Mouse (Mus musculus): Measurements from ENCODE around the gene Magoh. TPM values are rescaled to one million over a fixed set of nuclear protein-coding genes. Genes with fewer than 3 reads are reported as not detected.

Gene Magoh
- polyA plus RNA-seq, 1 experiment, result 90.0 TPM

DNA sequence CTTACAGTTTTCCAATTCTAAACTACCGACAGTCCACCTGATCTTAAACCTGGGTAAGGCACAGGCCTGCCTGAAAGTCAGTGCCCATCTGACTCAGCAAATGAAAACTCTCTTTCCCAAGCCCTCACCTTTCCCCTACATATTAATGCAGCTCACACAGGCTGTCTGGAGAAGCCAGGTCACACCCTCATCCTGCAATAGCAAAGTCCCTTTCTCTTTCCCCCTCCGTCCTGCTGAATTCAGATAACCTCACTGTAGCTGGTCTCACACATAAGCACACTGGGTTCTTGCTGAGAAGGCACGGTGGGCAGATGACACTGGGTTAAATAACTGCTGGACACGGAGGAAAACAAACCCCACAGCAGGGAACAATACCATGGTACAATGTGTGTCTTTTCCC, 42.4 kb downstream of the Magoh start:
- no peaks in the 10 kb centered on the region for H3K27me3 ChIP-seq (ENCODE audit: control insufficient read depth, insufficient read depth, insufficient read length)
- H3K4me3 ChIP-seq, result peak overlapping the region; percentile 59
- no peak overlapping the region for H3ac ChIP-seq (ENCODE audit: control insufficient read depth, insufficient read length)
- H3K4me2 ChIP-seq (ENCODE audit: low read depth), result peak overlapping the region; percentile 63
- no peaks in the 10 kb centered on the region for H3K36me3 ChIP-seq (ENCODE audit: control insufficient read depth, insufficient read depth)
- no peaks in the 10 kb centered on the region for H3K79me2 ChIP-seq (ENCODE audit: control insufficient read depth, insufficient read depth)
- TF ChIP-seq TCF3 (IDR thresholded peaks at IDR 0.05; ENCODE audit: insufficient read length, low read depth) (no peak), REST (IDR thresholded peaks at IDR 0.05; ENCODE audit: insufficient read depth, insufficient read length) (no peak), E2F4 (IDR thresholded peaks at IDR 0.05; ENCODE audit: insufficient read depth) (no peak), MAX (IDR thresholded peaks at IDR 0.05; ENCODE audit: low read depth) (no peak), MYOD1 (IDR thresholded peaks at IDR 0.05; ENCODE audit: control insufficient read depth in 1 of 3, insufficient read length in 2 of 3, low read depth in 2 of 3) (no peak), USF1 (IDR thresholded peaks at IDR 0.05; ENCODE audit: low read depth) (no peak)

DNA sequence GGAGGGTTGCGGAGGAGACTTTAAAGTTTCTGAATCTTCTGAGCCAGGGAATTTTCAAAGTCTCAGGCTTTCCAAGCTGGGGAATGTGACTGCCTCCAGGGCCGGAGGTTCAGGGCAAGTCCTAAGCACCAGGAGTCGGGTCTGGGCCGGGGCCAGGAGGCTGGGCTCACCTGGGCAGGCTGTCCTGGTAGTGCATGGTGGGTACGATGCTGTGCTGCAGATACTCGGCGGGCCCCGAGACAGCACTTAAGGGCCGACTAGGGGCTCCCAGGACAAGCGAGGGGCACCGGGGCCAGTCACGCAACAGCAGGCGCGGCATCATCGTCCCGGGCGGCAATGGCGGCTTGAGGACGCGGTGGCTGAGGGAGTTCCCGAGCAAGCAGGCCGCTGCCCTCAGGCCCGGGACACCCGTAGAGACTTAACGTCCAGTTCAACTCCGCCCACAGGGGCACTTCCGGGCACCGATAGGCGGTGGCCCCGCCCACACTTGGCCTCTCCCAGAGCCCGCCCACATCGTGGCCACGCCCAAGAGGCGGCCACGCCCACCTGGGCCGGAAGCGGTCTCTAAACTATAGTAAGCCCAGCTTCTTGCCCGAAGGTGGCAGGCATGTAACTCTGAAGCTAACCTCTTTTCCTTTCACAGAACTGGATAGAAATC, 43.7 kb downstream of the Magoh start, which contains the start of gene Cpt2:
Cpt2 (minus strand) TSS at position 466 of the 658 bp plus-strand sequence.
- Histone ChIP-seq H3ac (ENCODE audit: control insufficient read depth, insufficient read length) (peak within 1 kb of the TSS; percentile 83), H3K27me3 (ENCODE audit: control insufficient read depth, insufficient read depth, insufficient read length) (no peaks in the 10 kb centered on the region), H3K4me3 (peak within 1 kb of the TSS; percentile 59), H3K79me2 (ENCODE audit: control insufficient read depth, insufficient read depth) (no peaks in the 10 kb centered on the region), H3K36me3 (ENCODE audit: control insufficient read depth, insufficient read depth) (no peaks in the 10 kb centered on the region), H3K4me2 (ENCODE audit: low read depth) (peak within 1 kb of the TSS; percentile 72)
- TF ChIP-seq MYOG (IDR thresholded peaks at IDR 0.05; ENCODE audit: control insufficient read depth in 1 of 3, insufficient read depth in 1 of 3, insufficient read length in 2 of 3, low read depth in 2 of 3) (no peak), SRF (IDR thresholded peaks at IDR 0.05; ENCODE audit: control insufficient read depth, insufficient read length, low read depth) (peak; percentile 62), USF1 (IDR thresholded peaks at IDR 0.05; ENCODE audit: low read depth) (no peak), REST (IDR thresholded peaks at IDR 0.05; ENCODE audit: insufficient read depth, insufficient read length) (peak; percentile 20), POLR2A (IDR thresholded peaks at IDR 0.05; ENCODE audit: insufficient read length, low read depth) (peak; percentile 99), MYOD1 (IDR thresholded peaks at IDR 0.05; ENCODE audit: control insufficient read depth in 1 of 3, insufficient read length in 2 of 3, low read depth in 2 of 3) (peak in 1 of 3 experiments; percentile 26), POLR2AphosphoS2 (IDR thresholded peaks at IDR 0.05; ENCODE audit: insufficient read length, low read depth) (peak; percentile 99)

DNA sequence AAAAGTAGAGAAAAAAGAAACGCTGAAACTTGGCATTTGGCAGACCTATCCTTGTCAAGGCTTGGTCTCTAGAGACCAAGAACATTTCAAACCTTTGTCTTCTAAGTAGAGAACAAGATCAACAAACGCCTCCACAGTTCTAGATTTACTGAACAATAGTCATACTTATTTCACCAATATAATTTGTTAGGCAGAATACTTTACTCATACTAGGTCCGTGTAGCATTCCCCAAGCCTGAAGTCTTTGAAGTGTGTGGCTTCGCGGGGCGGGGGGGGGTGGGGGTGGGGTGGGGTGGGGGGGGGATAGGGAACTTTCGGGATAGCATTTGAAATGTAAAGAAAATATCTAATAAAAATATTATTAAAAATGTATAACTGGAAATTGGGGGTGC, 44.2 kb downstream of the Magoh start:
- H3K36me3 ChIP-seq (ENCODE audit: control insufficient read depth, insufficient read depth), result no peaks in the 10 kb centered on the region
- H3K27me3 ChIP-seq (ENCODE audit: control insufficient read depth, insufficient read depth, insufficient read length), result peaks cover 5% of the 10 kb centered on the region
- H3K4me2 ChIP-seq (ENCODE audit: low read depth), result peak overlapping the region; percentile 72
- H3K79me2 ChIP-seq (ENCODE audit: control insufficient read depth, insufficient read depth), result no peaks in the 10 kb centered on the region
- H3ac ChIP-seq (ENCODE audit: control insufficient read depth, insufficient read length), result peak overlapping the region; percentile 83
- TF ChIP-seq REST (IDR thresholded peaks at IDR 0.05; ENCODE audit: insufficient read depth, insufficient read length) (no peak), POLR2A (IDR thresholded peaks at IDR 0.05; ENCODE audit: insufficient read length, low read depth) (no peak), E2F4 (IDR thresholded peaks at IDR 0.05; ENCODE audit: insufficient read depth) (no peak), CEBPB (IDR thresholded peaks at IDR 0.05; ENCODE audit: insufficient read depth, poor library complexity, severe bottlenecking) (no peak), POLR2AphosphoS2 (IDR thresholded peaks at IDR 0.05; ENCODE audit: insufficient read length, low read depth) (no peak), MYOG (IDR thresholded peaks at IDR 0.05; ENCODE audit: control insufficient read depth in 1 of 3, insufficient read depth in 1 of 3, insufficient read length in 2 of 3, low read depth in 2 of 3) (no peak), SRF (IDR thresholded peaks at IDR 0.05; ENCODE audit: control insufficient read depth, insufficient read length, low read depth) (no peak), MYOD1 (IDR thresholded peaks at IDR 0.05; ENCODE audit: control insufficient read depth in 1 of 3, insufficient read length in 2 of 3, low read depth in 2 of 3) (no peak), USF1 (IDR thresholded peaks at IDR 0.05; ENCODE audit: low read depth) (no peak), TCF3 (IDR thresholded peaks at IDR 0.05; ENCODE audit: insufficient read length, low read depth) (no peak), MAX (IDR thresholded peaks at IDR 0.05; ENCODE audit: low read depth) (no peak), TCF12 (IDR thresholded peaks at IDR 0.05; ENCODE audit: insufficient read depth, poor library complexity, severe bottlenecking) (no peak)
- peak overlapping the region; percentile 59 for H3K4me3 ChIP-seq

DNA sequence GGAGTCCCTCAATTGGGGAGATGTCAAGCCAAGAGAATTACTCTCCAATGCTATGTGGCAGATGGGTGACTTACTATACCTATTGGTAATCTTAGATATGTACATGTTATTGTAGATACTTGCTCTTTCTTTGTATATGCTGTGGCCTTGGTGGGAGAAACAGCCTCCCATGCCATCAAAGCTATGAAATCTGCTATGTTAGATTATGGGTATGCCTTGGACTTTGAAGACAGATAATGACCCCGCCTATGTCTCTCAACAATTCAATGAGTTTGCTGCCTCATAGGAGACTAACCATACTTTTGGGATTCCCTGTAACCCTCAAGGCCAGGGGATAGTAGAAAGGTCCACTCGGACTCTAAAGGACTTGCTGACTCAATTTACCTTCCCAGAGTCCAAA, 48.7 kb downstream of the Magoh start:
- Histone ChIP-seq H3ac (ENCODE audit: control insufficient read depth, insufficient read length) (no peak overlapping the region), H3K79me2 (ENCODE audit: control insufficient read depth, insufficient read depth) (no peaks in the 10 kb centered on the region)
- TF ChIP-seq SRF (IDR thresholded peaks at IDR 0.05; ENCODE audit: control insufficient read depth, insufficient read length, low read depth) (no peak), POLR2A (IDR thresholded peaks at IDR 0.05; ENCODE audit: insufficient read length, low read depth) (no peak), TCF12 (IDR thresholded peaks at IDR 0.05; ENCODE audit: insufficient read depth, poor library complexity, severe bottlenecking) (no peak), TCF3 (IDR thresholded peaks at IDR 0.05; ENCODE audit: insufficient read length, low read depth) (no peak), REST (IDR thresholded peaks at IDR 0.05; ENCODE audit: insufficient read depth, insufficient read length) (no peak), CEBPB (IDR thresholded peaks at IDR 0.05; ENCODE audit: insufficient read depth, poor library complexity, severe bottlenecking) (no peak), E2F4 (IDR thresholded peaks at IDR 0.05; ENCODE audit: insufficient read depth) (no peak), USF1 (IDR thresholded peaks at IDR 0.05; ENCODE audit: low read depth) (no peak), MAX (IDR thresholded peaks at IDR 0.05; ENCODE audit: low read depth) (no peak), MYOD1 (IDR thresholded peaks at IDR 0.05; ENCODE audit: control insufficient read depth in 1 of 3, insufficient read length in 2 of 3, low read depth in 2 of 3) (no peak), MYOG (IDR thresholded peaks at IDR 0.05; ENCODE audit: control insufficient read depth in 1 of 3, insufficient read depth in 1 of 3, insufficient read length in 2 of 3, low read depth in 2 of 3) (no peak), POLR2AphosphoS2 (IDR thresholded peaks at IDR 0.05; ENCODE audit: insufficient read length, low read depth) (no peak)

More for the DNA sequence above, 48.7 kb downstream of the Magoh start:
- Histone ChIP-seq H3K4me2 (ENCODE audit: low read depth) (no peak overlapping the region), H3K36me3 (ENCODE audit: control insufficient read depth, insufficient read depth) (no peaks in the 10 kb centered on the region), H3K27me3 (ENCODE audit: control insufficient read depth, insufficient read depth, insufficient read length) (peaks cover 14% of the 10 kb centered on the region), H3K4me3 (no peak overlapping the region)

Measured in myocyte (in vitro differentiated cells).